Mouse (Mus musculus): ENCODE measurements at regions not wholly inside any gene's neighbourhood (a gene's known extent, or its start where the extent isn't known, plus 50 kb on each side); places are given as distances from the start of the nearest gene placed in this dataset.

- Histone ChIP-seq H3K36me3 (ENCODE audit: poor library complexity, severe bottlenecking) (no peaks in the 10 kb centered on the region), H3K4me3 (no peak overlapping the region), H3K9ac (no peak overlapping the region), H3K9me3 (replicated peaks) (0 out of 2 replicates have a peak, but pooled peaks cover 4% of the 10 kb centered on the region), H3K4me2 (no peak overlapping the region), H3K27ac (no peak overlapping the region), H3K27me3 (no peaks in the 10 kb centered on the region), H3K4me1 (no peaks in the 10 kb centered on the region)
- WGBS = 45% methylated on average over 4 of the region's 4 CpGs
- no peak for ATAC-seq
These were observed 73.5 kb downstream of the Tmem114 start for GRCm38 (mm10) chr16:8351424-8351823.

GRCm38 (mm10) chr16:8349148-8349547 lies 75.8 kb downstream of the Tmem114 start:
- no peaks in the 10 kb centered on the region for H3K27me3 ChIP-seq

GRCm38 (mm10) chr16:8348645-8349044 lies 76.3 kb downstream of the Tmem114 start:
- no peak overlapping the region for H3K4me3 ChIP-seq
- no peaks in the 10 kb centered on the region for H3K9me3 ChIP-seq (replicated peaks)
- no peak for ATAC-seq
- H3K27me3 ChIP-seq = no peaks in the 10 kb centered on the region
- no peaks in the 10 kb centered on the region for H3K36me3 ChIP-seq (ENCODE audit: poor library complexity, severe bottlenecking)
- H3K4me2 ChIP-seq = no peak overlapping the region
- no peak overlapping the region for H3K27ac ChIP-seq
- H3K4me1 ChIP-seq = no peaks in the 10 kb centered on the region
- 55% methylated on average over 5 of the region's 5 CpGs for whole genome bisulfite sequencing
- H3K9ac ChIP-seq = no peak overlapping the region

More at GRCm38 (mm10) chr16:8349148-8349547, 75.8 kb downstream of the Tmem114 start:
- 75% methylated on average over 3 of the region's 3 CpGs for WGBS
- ATAC-seq = no peak
- H3K4me3 ChIP-seq = no peak overlapping the region
- H3K27ac ChIP-seq = no peak overlapping the region
- H3K4me2 ChIP-seq = no peak overlapping the region
- H3K4me1 ChIP-seq = no peaks in the 10 kb centered on the region
- no peaks in the 10 kb centered on the region for H3K9me3 ChIP-seq (replicated peaks)
- H3K9ac ChIP-seq = no peak overlapping the region
- H3K36me3 ChIP-seq (ENCODE audit: poor library complexity, severe bottlenecking) = no peaks in the 10 kb centered on the region

GRCm38 (mm10) chr16:8345216-8345615 lies 79.7 kb downstream of the Tmem114 start:
- no peak overlapping the region for H3K9ac ChIP-seq
- no peak overlapping the region for H3K4me2 ChIP-seq
- H3K36me3 ChIP-seq (ENCODE audit: poor library complexity, severe bottlenecking) = no peaks in the 10 kb centered on the region
- no peaks in the 10 kb centered on the region for H3K4me1 ChIP-seq
- no peaks in the 10 kb centered on the region for H3K9me3 ChIP-seq (replicated peaks)
- ATAC-seq = no peak
- 92% methylated on average over 7 of the region's 7 CpGs for WGBS
- no peak overlapping the region for H3K27ac ChIP-seq
- no peaks in the 10 kb centered on the region for H3K27me3 ChIP-seq
- no peak overlapping the region for H3K4me3 ChIP-seq

GRCm38 (mm10) chr16:8333081-8333710 lies 91.7 kb downstream of the Tmem114 start:
- ATAC-seq = peak; percentile 62; the same call in 1 of the 2 replicates
- Histone ChIP-seq H3K4me1 (peaks cover 12% of the 10 kb centered on the region), H3K27ac (no peak overlapping the region), H3K4me3 (no peak overlapping the region), H3K4me2 (no peak overlapping the region), H3K9me3 (replicated peaks) (no peaks in the 10 kb centered on the region), H3K36me3 (ENCODE audit: poor library complexity, severe bottlenecking) (no peaks in the 10 kb centered on the region), H3K27me3 (no peaks in the 10 kb centered on the region), H3K9ac (0 out of 2 replicates have a peak overlapping the region, but pooled peaks have one; percentile 22)
- WGBS = 15% methylated on average over 8 of the region's 8 CpGs

GRCm38 (mm10) chr16:8311996-8312395 lies 112.9 kb downstream of the Tmem114 start:
- ATAC-seq = no peak
- H3K4me3 ChIP-seq = no peak overlapping the region
- H3K9ac ChIP-seq = no peak overlapping the region
- 64% methylated on average over 7 of the region's 7 CpGs for WGBS
- no peaks in the 10 kb centered on the region for H3K36me3 ChIP-seq (ENCODE audit: poor library complexity, severe bottlenecking)
- no peaks in the 10 kb centered on the region for H3K9me3 ChIP-seq (replicated peaks)
- no peak overlapping the region for H3K4me2 ChIP-seq
- no peak overlapping the region for H3K27ac ChIP-seq
- H3K4me1 ChIP-seq = no peaks in the 10 kb centered on the region
- no peaks in the 10 kb centered on the region for H3K27me3 ChIP-seq

GRCm38 (mm10) chr16:8306389-8306788 lies 118.5 kb downstream of the Tmem114 start:
- Histone ChIP-seq H3K27ac (no peak overlapping the region), H3K4me2 (no peak overlapping the region), H3K27me3 (no peaks in the 10 kb centered on the region), H3K9me3 (replicated peaks) (no peaks in the 10 kb centered on the region), H3K4me1 (no peaks in the 10 kb centered on the region), H3K9ac (no peak overlapping the region), H3K36me3 (ENCODE audit: poor library complexity, severe bottlenecking) (no peaks in the 10 kb centered on the region), H3K4me3 (no peak overlapping the region)
- ATAC-seq = no peak
- 87% methylated on average over 8 of the region's 8 CpGs for WGBS

Measured in forebrain, embryonic 13.5 days (tissue).